Mouse (Mus musculus) 416B (cell line): ENCODE measurements around the gene Psd.

Source experiments
- DNase-seq: peaks from one replicate; pipeline ENCODE4 v3.0.0; 2011; ENCODE audit warnings: low read depth

Psd gene

DNA sequence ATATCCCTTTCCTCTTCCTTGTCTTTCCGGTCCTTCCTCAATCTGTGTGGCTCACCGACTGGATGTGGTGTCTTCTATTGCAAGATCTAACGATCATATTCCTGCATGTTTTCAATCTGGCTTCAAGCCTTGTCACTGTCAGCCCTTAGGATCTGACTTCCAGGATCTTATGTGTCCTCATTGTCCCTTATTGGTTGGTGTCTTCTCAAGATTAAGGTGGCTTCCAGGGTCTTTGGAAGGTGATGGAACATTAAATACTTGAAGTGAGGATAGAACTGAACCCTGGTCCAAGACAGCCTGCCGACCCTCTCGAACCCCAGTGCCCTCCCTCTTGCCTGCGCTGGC is 12.0 kb upstream of the Psd start:
- DNase-seq = no peak

DNA sequence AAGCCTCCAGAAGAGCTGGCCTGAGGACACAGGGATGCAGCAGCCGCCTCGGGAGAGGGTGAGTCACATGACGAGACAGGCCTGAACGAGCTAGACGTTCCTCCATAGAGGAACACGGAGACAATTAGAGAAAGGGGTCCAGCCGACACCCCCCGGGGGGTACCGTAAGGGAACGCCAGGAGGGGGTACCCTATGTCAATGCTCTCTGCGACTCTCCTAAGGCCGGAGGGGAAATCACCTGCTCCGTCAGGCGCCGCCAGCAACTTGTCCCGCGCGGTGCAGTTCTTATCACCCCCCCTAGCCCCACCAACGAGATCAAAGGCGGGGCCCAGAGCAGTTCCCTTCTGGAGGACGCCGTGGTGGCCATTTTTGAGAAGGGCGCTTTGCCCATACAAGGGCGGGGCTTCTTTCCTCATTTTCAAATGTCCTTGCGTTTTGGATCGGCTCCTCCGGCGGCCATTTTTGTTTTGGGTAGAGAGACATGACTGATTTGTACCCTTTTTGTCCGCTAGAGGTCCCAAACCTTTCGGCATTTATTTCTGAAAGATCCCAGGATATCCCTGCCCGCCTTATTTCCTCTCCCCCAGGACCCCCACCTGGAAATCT is 11.5 kb upstream of the Psd start, which contains the start of gene Cuedc2:
Cuedc2 (minus strand) TSS at position 372 of the 606 bp plus-strand sequence.
- peak; percentile 99 for DNase-seq

DNA sequence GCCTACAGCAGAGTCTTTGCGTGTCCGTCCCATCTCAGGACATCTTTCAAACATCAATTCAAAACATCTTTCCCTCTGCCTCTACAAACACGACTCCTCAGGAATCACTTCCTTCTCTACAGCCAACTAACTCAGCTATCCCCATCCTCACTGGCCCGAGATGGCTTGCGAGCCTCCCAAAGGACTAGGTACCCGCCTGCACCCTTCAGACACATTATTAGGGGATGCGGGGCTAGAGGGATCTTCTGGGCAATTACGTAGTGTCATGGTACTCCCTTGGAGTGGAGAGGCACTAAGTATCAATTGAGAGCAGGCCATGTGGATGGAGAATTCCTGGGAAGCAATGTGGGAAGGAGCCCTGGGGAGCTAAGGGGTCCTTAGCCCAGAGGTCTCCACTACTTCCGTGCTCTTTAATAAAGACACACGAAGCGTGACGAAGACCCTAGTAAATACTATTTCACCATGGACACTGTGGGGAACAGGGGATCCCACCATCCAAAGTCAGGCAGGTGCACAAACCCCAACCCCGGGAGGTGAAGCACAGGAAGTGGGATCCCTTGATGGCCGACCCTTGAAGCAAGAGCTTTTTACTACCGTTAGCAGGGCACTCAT is 10.9 kb upstream of the Psd start:
- no peak for DNase-seq

DNA sequence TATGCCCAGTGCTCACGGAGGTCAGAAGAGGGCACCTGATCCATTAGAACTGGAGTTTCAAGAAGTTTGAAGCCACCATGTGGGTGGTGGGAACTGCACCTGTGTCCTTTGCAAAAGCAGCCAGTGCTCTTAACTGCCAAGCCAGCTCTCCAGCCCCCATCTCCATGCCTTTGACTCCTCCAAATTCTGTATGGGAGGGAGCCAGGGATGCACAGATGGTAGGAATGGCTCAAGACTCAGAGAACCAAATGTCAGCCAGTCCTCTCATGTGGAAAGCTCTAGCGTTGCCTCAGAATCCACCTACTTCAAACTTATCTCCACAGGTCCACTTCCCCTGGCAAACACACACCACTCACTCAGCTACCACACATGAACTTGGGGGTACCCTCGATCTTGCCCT is 7.0 kb upstream of the Psd start:
- DNase-seq = no peak

DNA sequence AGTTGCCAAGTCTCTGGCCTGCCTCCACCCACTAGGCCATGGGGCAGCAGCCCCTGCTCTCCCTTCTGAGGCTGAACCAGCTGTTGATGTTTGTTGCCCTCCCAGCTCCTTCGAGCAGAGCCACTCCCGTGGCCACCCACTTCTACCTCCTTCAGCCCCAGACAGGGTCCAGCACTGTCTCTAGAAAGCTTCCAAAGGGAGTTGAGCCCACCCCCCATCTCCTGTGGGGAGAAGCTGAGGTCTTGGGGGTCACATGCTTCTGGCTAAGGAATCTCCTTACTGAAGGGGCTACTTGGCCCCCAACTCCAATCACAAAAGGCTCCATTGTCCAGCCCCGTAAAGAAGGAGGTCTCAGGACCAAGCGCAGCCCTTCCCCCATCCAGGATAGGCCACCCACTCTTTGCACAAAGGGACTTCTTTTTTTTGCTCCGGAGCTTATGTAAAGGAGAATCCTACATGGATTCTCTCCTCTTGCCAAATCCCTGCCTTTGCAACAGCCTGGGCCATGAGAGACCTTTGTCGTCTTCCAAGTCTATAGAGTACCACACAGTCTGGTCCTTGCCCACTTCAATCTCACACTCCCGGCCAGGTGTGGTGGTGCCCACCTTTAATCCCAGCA is 5.9 kb upstream of the Psd start:
- DNase-seq = no peak

DNA sequence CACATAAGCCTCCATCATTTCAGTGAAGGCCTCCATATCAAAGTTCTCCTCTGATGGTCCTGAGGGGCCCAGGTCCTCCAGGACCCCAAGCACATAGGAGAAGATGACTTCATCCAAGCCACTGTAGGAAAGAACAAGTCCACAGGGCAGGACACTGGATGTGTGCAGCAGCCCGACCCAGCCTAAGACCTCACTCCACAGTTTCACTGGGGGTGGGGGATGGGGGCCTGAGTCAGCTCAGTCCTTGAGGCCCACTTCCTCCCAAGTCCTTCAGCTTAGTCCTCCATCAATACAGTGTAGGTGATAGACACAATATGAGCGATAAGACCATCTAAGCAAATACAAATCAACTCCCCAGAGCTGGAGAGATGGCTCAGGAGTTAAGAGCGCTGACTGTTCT is 5.0 kb upstream of the Psd start:
- no peak for DNase-seq

DNA sequence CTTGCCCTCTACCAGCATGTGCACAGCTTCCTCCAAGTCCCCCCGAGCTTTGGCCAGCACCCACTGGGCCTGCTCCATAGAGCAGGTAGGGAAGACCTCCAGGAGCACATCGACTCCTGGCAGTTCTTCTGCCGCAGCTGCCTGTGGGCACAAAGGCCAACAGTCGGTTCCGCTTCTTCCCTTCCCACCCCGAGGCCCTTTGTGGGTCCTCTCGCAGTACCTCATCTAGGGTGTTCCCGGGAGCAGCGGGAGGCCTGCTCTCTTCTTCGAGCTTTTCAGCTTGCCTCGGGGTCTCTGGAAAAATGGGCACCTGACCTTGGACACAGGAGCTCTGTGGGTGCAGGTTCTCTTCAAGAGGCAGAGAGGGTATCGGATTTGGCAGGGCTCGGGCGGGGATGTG is 4.4 kb upstream of the Psd start:
- no peak for DNase-seq

DNA sequence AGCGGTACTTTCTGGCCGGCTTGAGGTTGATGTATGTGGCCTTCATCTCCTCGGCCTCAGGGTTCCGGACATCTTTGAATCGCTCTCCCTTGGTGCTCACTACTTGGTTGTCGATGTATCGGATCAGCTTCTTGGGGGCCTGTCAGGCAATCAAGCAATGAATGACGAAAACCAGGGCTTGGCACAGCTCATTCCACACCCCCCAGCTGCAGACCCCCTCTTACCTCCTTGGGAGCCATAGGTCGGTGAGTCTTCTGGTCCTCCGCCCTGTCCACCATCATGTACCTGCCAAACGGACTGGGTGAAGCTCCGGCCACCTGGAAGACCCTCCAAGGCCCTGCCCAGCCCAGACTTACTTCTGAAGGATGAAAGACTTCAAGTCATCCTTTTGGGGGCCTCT is 3.7 kb upstream of the Psd start:
- no peak for DNase-seq

DNA sequence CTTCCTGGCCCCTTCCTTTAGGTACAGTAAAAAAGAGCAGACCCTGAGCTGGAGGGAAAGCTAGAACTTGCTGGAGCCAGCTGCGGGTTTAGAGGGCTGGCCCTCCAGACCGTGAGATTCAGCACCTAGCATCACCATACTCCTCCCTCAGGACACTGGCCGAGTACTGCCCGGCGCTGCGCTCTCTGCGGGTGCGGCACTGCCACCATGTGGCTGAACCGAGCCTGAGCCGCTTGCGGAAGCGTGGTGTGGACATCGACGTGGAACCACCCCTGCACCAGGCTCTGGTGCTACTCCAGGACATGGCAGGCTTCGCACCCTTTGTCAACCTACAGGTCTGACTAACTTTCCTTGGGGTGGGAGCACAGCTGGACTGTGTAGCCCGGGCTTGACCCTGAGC is 3.0 kb upstream of the Psd start:
- peak; percentile 85 for DNase-seq

DNA sequence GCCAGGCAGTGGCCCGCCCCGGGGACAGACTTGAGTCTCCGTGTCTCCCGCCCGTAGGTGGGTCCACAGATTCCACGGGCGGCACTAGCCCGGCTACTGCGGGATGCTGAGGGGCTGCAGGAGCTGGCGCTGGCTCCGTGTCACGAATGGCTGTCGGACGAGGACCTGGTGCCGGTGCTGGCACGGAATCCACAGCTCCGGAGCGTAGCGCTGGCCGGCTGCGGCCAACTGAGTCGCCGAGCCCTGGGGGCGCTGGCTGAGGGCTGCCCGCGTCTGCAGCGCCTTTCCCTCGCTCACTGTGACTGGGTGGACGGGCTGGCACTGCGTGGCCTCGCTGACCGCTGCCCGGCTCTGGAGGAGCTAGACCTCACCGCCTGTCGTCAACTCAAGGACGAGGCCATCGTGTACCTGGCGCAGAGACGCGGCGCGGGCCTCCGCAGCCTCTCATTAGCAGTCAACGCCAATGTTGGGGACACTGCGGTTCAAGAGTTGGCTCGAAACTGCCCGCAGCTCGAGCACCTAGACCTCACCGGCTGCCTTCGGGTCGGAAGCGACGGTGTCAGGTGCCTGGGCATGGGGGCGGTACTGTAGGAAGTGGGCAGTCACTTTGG is 2.2 kb upstream of the Psd start:
- no peak for DNase-seq

DNA sequence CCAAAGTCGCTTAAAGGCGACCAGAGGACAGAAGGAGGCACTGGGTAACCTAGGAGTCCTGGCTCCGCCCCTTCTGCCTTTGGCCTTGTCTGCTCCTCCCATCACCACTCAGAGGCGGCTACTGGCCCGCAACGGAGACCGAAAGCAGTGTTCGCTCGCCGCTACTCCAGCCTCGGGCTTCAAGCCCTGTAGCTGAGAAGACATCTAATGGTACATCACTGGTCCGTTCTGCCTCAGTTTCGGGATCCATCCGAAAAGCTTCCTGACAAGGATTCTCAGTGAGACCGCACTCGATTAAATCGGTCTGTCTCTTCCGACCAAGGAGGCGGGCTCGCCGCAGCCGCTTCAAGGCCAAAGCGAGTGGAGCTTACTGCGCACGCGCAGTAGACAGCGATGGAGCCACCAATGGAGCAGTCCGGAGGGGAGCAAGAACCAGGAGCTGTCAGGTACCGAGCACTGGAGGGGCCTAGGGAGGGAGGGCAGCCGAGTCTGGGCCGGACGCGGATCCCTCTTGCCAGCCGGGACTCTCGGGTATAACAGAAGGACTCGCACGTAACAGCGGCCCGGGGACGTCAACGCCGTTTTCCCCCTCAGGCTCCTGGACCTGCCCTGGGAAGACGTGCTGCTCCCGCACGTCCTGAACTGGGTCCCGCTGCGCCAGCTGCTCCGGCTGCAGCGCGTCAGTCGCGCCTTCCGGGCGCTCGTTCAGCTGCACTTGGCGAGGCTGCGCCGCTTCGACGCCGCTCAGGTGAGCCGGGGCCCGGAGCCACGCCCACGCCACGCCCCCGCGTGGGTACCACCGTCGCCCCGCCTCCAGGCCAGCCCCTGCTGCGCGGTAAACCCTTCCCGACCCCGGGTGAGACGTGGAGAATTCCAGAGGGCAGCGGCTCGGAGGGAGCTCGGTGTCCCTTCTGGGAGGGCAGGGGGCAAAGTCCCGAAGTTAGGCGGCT is 1.4 kb upstream of the Psd start, which contains the start of gene Fbxl15:
Fbxl15 (plus strand) TSS at position 104 of the 950 bp plus-strand sequence.
- DNase-seq = peak; percentile 97

DNA sequence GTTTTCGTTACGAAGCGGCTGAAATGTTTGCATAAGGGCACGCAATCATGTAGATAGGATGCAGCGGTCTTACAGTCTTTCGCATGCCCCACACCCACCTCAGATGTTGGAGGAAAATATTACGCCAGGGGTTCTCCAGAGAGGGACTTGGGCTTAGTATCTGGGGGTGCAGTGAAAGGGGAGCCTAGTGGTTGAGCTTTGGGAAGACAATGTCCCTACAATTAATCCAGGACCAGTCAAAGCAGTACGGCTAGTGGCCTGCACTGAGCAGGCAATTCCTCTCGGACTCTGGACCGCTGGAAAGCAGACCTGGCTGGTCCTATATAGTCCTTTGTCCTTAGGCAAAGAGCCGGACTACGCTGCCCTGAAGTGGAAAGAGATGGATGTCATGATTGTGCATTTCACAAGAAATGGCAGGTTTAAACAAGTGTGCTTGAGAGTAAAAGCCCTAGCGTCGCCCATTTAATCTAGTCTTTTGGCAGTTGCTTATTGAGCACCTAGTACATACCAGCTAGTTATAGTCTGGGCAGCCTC is 642 bp upstream of the Psd start:
- no peak for DNase-seq

DNA sequence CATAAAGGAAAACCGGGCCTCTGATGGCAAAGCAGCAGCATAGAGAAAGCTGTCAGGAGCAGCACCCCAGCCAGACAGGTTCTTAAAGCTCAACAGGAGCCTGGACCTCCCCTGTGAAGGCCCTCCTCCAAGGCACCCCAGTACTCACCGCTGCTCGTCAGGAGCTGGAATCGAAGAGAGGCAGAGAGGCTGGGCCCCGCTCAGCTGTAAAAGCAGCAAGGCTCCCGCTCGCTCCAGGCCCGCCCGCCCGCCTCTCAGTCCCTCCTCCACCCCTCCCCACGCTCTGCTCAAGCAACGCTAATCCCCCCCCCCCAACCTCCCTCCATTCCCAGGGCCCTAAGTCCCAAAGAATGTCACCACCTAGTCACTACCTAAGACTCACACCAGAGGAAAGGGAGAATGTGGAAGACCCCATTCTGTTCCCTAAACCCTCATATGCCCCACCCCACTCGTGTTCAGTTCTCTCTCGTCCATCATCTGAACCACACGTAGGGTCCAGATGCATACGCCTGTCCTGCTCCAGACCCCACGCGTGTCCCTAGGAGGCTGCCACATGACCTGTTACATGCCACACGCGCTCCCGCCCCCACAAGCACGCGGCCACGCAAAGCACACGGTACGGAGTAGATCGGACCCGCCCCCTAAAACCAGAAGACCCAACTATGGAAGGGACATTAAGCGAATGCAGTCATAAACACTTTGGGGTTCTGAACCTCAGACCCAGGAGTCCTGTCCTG is 769 bp downstream of the Psd start:
- DNase-seq = no peak

DNA sequence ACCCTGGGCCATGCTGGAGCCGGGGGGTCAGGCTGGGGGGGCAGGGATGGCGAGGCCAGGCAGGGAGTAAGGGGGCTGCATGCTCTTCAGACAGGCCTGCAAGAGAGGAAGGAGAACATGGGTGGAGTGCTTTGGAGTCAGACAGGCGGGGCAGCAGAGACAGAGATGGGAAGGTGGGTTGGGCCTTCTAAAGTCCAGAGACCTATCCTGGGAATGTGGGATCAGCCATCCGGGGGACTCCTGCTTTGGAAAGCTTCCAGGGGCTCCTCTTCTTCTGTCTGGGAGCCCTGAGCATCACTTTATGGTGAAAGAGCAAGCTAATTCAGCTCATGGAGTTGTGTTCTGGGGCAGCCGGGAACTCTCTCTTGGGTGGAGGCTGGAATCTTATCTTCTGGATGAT is 2.0 kb downstream of the Psd start:
- DNase-seq = no peak

DNA sequence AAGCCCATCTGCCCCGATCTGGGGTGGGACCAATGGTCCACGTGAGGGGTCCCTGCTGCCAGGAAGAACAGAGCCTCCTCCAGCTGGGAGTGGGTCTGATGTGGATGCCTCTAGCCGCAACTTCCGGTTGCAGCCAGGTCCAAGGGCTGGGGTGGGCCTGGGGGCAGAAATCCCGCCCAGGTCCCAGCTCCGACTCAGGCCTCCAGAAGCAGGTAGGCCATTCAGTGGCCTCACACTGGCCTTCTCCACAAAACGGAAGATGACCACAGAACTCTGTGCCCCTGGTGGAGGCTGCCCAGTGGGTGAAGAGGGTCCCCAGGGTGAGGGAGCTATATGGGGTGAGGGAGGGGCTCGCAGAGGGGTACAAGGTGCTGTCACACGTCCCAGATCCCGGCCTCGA is 2.6 kb downstream of the Psd start:
- no peak for DNase-seq

DNA sequence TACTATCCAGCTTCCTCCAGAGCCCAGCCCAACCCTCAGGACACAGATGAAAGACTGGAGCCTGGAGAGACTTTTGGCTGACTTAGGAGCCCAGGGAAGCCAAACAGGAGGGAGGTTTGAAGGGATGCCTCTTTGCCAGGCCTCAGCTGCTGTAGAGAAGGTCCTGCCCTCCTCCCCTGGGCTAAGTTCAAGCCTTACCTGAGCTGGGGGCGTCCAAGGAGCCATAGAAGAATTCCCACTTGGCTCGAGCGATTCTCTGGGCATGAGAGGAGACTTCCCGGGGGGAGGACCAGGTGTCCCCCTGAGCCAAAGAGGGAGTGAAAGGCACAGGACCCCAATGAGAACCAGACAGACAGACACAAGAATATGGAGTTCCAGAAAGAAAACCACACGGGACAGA is 3.2 kb downstream of the Psd start:
- DNase-seq = no peak

DNA sequence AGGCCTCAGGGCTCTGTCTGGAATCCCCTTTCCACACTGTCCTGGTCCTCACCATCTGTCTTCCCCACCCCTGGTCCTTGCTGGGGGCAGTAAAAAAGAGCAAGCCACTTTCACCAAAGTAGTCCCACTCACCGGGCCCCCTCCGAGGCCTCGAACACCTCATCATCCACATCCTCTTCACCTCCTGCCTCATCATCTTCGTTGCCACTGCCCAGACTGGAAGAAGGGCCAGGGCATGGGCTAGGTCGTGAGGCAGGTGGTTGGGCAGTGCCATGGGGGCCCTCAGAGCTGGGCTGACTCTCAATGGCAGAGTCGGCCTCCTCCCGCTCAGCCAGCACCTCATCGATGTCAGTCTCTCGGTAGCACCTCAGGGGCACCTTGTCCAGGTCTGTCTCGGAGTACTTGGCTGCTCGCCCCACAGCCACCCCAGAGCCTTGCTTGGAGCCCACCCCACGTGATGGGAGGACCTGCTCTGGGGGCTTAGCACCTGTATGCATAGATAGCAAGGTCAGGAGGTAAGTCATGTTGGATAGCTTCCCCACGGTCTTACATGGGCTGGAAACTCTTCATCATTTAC is 3.9 kb downstream of the Psd start:
- DNase-seq = no peak

DNA sequence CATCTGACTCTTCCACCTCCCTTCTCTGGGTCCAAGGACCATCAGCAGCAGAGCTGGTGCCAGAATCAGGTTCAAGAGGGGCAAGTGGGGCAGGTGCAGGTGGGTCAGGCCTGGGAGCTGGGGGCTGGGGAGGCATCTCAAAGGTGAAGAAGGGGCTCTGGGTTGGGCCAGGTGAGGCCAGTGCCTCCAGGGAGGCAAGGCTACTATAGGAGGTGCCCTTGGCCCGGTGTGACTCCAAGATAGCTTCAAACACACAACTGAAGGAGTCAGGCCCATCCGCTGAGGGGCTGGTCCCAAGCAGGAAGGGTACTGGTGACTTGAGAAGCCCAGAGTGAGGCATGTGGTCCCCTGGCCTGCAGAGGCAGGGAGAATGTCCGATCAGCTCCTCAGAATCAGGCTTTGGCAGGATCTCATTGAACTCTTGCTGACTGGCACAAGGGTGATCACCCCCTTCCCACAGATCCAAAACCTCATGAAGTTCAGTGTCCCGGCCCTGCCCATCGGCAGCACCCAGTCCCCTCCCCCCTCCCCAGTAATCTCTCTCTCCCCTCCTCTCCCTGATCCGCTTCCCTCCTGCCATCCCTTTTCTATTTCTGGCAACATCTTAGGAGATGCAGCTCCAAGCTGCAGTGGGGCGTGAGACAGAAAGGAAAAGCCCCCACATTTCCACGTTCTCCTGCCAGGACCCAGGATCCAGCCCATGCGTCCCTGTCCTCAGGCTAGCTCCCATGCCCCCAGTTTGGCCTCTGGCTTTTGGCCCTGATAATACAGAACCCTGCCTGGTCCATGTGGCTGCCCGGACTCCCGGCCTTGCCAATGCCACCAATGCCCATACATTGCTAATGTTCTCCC is 4.6 kb downstream of the Psd start:
- DNase-seq = no peak

DNA sequence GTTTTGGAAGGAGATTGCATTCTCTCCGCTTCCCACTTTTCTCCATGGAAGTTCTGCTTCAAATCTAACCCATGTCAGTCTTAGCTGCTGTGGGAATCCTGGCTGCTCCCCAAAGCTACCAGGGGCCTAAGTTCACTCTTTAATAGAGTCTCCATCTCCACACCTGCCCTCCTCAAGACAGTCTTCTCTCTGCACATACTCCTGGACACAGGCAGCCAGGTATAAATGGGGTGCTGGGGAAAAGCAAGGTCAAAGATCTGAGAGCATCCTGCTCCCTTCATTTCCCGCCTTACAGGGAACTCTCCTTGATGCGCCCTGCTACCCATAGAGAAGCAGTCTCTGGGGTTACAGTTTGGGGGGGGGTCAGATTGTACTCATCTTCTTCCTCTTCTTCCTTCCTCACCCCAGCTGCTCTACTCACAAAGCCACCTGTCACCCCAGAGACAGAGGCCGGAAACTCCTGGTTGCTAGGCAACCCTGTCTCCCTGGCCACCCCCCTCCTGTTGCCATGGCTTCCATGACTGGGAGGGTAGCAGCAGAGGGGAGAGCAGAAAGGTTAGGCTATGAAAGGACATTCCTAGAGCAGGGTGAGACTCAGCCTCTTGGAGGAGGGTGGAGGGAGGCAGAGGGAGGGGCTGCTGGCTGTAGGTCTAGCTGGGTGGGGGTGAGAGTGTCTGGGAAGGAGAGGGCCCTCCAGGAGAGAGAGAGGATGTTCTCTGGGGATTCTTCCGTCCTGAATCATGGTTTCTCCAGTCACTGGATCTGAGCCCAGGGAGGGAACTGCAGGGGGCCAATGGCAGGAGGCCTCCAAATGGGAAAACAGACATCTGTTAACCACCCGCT is 5.6 kb downstream of the Psd start:
- no peak for DNase-seq
